Mouse (Mus musculus) neural tube, embryonic 12.5 days (tissue): ENCODE results near the gene Map2k1. TPM values are rescaled to one million over a fixed set of nuclear protein-coding genes. Genes with fewer than 3 reads are reported as not detected.

ENCODE experiments used
- ATAC-seq: fragments of 200-750 bp; cut with Nextera tagmentation; 2 replicates; pipeline ENCODE4 v1.8.0; 2017; ENCODE audit warnings: low read depth, mild to moderate bottlenecking, moderate TSS enrichment, moderate library complexity; ENCODE audit not compliant: low FRiP score
- H3K27ac ChIP-seq: fragments of 300-500 bp; sonication (generic); 2 replicates; pipeline ENCODE4 v1.5.1; 2016
- H3K27me3 ChIP-seq: fragments of 300-500 bp; sonication (generic); replicated peaks from 2 replicates; pipeline ENCODE4 v1.6.1; 2016; ENCODE audit warnings: mild to moderate bottlenecking
- H3K36me3 ChIP-seq: fragments of 300-500 bp; sonication (generic); 2 replicates; pipeline ENCODE4 v1.6.1; 2016; ENCODE audit warnings: mild to moderate bottlenecking
- H3K4me1 ChIP-seq: fragments of 300-500 bp; sonication (generic); 2 replicates; pipeline ENCODE4 v1.6.1; 2016
- H3K4me2 ChIP-seq: fragments of 300-500 bp; sonication (generic); replicated peaks from 2 replicates; pipeline ENCODE4 v1.6.1; 2016; ENCODE audit warnings: mild to moderate bottlenecking
- H3K4me3 ChIP-seq: fragments of 300-500 bp; sonication (generic); 2 replicates; pipeline ENCODE4 v1.5.1; 2016
- H3K9ac ChIP-seq: fragments of 300-500 bp; sonication (generic); 2 replicates; pipeline ENCODE4 v1.6.1; 2016; ENCODE audit warnings: mild to moderate bottlenecking
- H3K9me3 ChIP-seq: fragments of 300-500 bp; sonication (generic); 2 replicates; pipeline ENCODE4 v1.6.1; 2016; ENCODE audit warnings: mild to moderate bottlenecking
- WGBS: fragments of 180-500 bp; shearing (Covaris S2); methylation state at CpG from one replicate; pipeline ENCODE4 v1.1.7; 2016; 5-methylcytosine and 5-hydroxymethylcytosine counted together
- polyA plus RNA-seq: library from polyadenylated mRNA; unstranded; fragments of >200 nt; fragmentation: Nextera tagmentation; extraction: Ambion mirVana; gene quantifications from 2 replicates; pipeline ENCODE4 v1.2.1, GENCODE M21; 2016

Gene Map2k1
- polyA plus RNA-seq, 1 experiment from 2014 or later, result 64.1 TPM

DNA sequence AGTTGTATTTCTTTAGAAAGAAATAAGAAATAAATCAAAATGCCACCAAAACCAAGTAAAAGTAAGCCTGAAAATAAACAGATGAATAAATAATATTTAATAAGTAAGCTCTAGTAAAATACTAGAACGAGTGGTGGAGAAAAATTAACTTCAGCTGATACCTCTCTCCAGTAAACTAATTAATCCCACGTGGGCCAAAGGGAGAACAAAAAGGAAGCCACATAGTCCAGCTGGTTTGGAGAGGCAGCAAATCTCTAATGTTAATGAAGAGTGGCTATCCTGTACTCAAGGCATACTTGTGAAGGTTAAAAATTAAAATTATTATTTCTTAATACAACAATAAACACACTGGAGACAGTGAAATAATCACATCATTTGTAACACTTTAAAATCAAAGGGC lies 13.3 kb downstream of the Map2k1 start:
- Histone ChIP-seq H3K36me3 (no peaks in the 10 kb centered on the region), H3K27ac (no peak overlapping the region), H3K9me3 (no peaks in the 10 kb centered on the region), H3K27me3 (no peaks in the 10 kb centered on the region), H3K4me1 (peaks cover 6% of the 10 kb centered on the region), H3K4me3 (no peak overlapping the region), H3K4me2 (peak overlapping the region; percentile 24; the same call in 1 of the 2 replicates), H3K9ac (no peak overlapping the region)
- no peak for ATAC-seq
- 51% methylated on average over 2 of the region's 2 CpGs for WGBS

GRCm38 (mm10) chr9:64236056-64236455 lies 17.4 kb downstream of the Map2k1 start:
- H3K36me3 ChIP-seq, result no peaks in the 10 kb centered on the region
- ATAC-seq, result no peak
- H3K9me3 ChIP-seq, result no peaks in the 10 kb centered on the region
- H3K4me3 ChIP-seq, result no peak overlapping the region
- no peak overlapping the region for H3K27ac ChIP-seq
- no peak overlapping the region for H3K9ac ChIP-seq
- 97% methylated on average over 7 of the region's 7 CpGs for WGBS
- no peaks in the 10 kb centered on the region for H3K27me3 ChIP-seq
- no peak overlapping the region for H3K4me2 ChIP-seq
- H3K4me1 ChIP-seq, result peaks cover 34% of the 10 kb centered on the region

DNA sequence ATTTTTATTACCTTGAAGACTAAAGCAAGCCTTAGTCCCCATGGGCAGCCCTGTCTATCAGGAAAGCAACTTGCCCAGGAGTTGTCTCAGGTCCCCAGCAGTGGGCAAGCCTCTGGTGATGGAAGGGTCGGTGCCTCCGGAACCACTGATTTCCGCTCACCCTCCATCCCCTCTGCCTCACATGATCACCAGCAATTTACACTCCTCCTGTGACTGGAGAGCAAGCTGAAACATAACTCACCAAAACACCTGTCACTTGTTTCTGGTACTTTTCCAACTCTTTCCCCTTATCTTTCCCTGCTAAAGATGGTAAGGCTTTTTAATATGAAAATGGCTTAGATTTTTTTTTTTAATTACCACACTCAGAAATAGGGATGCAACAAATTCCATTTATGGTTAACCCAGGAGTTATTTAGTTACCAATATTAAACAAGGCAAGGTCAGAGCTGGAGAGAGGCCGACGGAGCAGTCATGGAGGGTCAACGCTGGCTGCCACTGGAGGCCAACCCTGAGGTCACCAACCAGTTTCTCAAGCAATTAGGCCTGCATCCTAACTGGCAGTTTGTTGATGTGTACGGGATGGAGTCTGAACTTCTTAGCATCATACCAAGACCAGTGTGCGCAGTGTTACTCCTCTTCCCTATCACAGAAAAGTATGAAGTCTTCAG lies 18.5 kb downstream of the Map2k1 start, which contains the start of gene Uchl4:
Gene Uchl4, plus strand, starts transcription at position 434 of the 668 bp plus-strand sequence.
- Histone ChIP-seq H3K4me2 (no peak within 1 kb of the TSS), H3K36me3 (no peaks in the 10 kb centered on the region), H3K27me3 (no peaks in the 10 kb centered on the region), H3K4me3 (no peak within 1 kb of the TSS), H3K9ac (no peak within 1 kb of the TSS), H3K4me1 (peaks cover 28% of the 10 kb centered on the region), H3K9me3 (no peaks in the 10 kb centered on the region), H3K27ac (no peak within 1 kb of the TSS)
- WGBS, result 89% methylated on average over 8 of the region's 8 CpGs
- ATAC-seq, result no peak

- no peaks in the 10 kb centered on the region for H3K27me3 ChIP-seq
- no peak for ATAC-seq
- no peaks in the 10 kb centered on the region for H3K36me3 ChIP-seq
- no peaks in the 10 kb centered on the region for H3K9me3 ChIP-seq
- no peak overlapping the region for H3K4me2 ChIP-seq
- H3K9ac ChIP-seq, result no peak overlapping the region
- 29% methylated on average over 5 of the region's 5 CpGs for WGBS
- H3K4me3 ChIP-seq, result no peak overlapping the region
- H3K27ac ChIP-seq, result no peak overlapping the region; the same call in 1 of the 2 replicates
- peaks cover 37% of the 10 kb centered on the region for H3K4me1 ChIP-seq
Measured at GRCm38 (mm10) chr9:64233656-64234055, 19.8 kb downstream of the Map2k1 start.

- no peak overlapping the region for H3K9ac ChIP-seq
- no peak overlapping the region for H3K27ac ChIP-seq
- ATAC-seq, result no peak
- peaks cover 37% of the 10 kb centered on the region for H3K4me1 ChIP-seq
- no peak overlapping the region for H3K4me2 ChIP-seq
- H3K4me3 ChIP-seq, result no peak overlapping the region
- H3K36me3 ChIP-seq, result no peaks in the 10 kb centered on the region
- no peaks in the 10 kb centered on the region for H3K27me3 ChIP-seq
- WGBS, result 55% methylated on average over 9 of the region's 9 CpGs
- H3K9me3 ChIP-seq, result no peaks in the 10 kb centered on the region
Measured at GRCm38 (mm10) chr9:64232257-64232957, 21.0 kb downstream of the Map2k1 start.

DNA sequence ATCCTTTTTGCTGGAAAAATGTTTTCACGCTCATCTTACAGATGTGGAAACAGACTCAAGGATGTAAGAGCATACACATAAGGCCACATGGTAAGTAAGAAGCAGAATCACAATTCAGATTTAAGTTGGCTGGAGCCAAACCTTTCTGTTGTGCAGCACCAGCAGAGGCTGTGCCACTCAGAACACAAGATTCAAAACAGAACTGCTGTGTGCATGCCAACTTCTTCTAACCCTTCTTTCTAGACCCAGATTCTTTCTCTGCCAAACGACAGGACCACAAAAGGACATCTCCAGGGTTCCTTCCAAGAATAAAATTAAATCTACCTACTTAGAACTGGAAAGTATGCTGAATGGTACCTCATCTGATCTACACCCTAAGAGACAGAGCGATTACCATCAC lies 21.8 kb downstream of the Map2k1 start:
- ATAC-seq, result no peak
- no peaks in the 10 kb centered on the region for H3K9me3 ChIP-seq
- H3K27me3 ChIP-seq, result no peaks in the 10 kb centered on the region
- H3K4me1 ChIP-seq, result peaks cover 37% of the 10 kb centered on the region
- H3K9ac ChIP-seq, result no peak overlapping the region
- H3K4me2 ChIP-seq, result no peak overlapping the region
- no peak overlapping the region for H3K27ac ChIP-seq
- 84% methylated on average over 3 of the region's 3 CpGs for WGBS
- no peaks in the 10 kb centered on the region for H3K36me3 ChIP-seq
- H3K4me3 ChIP-seq, result no peak overlapping the region

DNA sequence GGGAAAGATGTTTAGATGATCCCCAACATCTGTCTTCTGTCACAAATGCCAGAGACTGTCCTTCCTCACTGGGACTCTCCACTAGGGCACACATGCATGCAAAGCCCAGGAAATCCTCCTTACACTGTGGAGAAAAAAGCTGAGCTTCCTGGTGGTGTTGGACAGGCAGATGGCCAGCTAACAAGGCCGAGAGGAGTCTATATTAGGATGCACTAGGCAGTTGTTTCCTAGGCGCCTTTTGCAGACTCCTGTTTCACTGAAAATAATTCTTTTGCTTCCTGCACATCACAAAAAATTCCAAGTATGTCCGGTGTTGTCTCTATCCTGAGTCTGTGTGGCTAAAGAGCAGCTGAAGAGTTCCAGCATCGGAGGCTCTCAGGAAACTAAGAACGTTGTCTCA lies 22.3 kb downstream of the Map2k1 start:
- no peaks in the 10 kb centered on the region for H3K27me3 ChIP-seq
- no peak overlapping the region for H3K4me2 ChIP-seq
- 83% methylated on average over 5 of the region's 5 CpGs for WGBS
- H3K9me3 ChIP-seq, result no peaks in the 10 kb centered on the region
- no peak overlapping the region for H3K4me3 ChIP-seq
- ATAC-seq, result no peak
- H3K27ac ChIP-seq, result no peak overlapping the region
- H3K36me3 ChIP-seq, result no peaks in the 10 kb centered on the region
- H3K9ac ChIP-seq, result no peak overlapping the region
- H3K4me1 ChIP-seq, result peaks cover 37% of the 10 kb centered on the region

- no peak overlapping the region for H3K4me3 ChIP-seq
- H3K27ac ChIP-seq, result no peak overlapping the region
- no peaks in the 10 kb centered on the region for H3K36me3 ChIP-seq
- ATAC-seq, result no peak
- no peaks in the 10 kb centered on the region for H3K27me3 ChIP-seq
- no peak overlapping the region for H3K9ac ChIP-seq
- no peak overlapping the region for H3K4me2 ChIP-seq
- H3K4me1 ChIP-seq, result peaks cover 29% of the 10 kb centered on the region
- no peaks in the 10 kb centered on the region for H3K9me3 ChIP-seq
Measured at GRCm38 (mm10) chr9:64228972-64229371, 24.5 kb downstream of the Map2k1 start.

- 90% methylated on average over 12 of the region's 12 CpGs for WGBS
- H3K9ac ChIP-seq, result no peak overlapping the region
Measured at GRCm38 (mm10) chr9:64227736-64228135, 25.7 kb downstream of the Map2k1 start.

DNA sequence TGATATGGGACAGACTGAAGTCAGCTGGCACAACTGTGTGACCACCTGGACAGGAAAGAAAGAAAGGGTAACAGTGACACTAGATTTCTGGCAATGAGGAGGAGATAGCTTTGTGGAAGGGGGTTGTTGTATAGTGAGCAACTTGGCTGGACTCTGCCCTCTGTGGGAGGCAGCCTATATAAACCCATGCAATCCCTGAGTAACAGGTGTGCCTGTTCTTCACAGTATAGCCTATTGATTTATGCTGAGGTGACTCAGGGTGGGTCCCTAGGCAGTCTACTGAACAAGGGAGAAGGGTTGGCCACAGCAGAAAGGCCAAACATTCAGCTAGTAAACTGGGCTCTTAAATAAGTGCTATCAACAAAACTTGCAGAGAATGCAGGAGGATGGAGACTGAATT lies 27.6 kb downstream of the Map2k1 start:
- Histone ChIP-seq H3K27me3 (no peaks in the 10 kb centered on the region), H3K36me3 (no peaks in the 10 kb centered on the region), H3K9ac (no peak overlapping the region), H3K27ac (no peak overlapping the region), H3K4me2 (no peak overlapping the region), H3K4me1 (peaks cover 9% of the 10 kb centered on the region; the same call in 1 of the 2 replicates), H3K9me3 (no peaks in the 10 kb centered on the region), H3K4me3 (no peak overlapping the region)
- ATAC-seq, result no peak

More at GRCm38 (mm10) chr9:64227736-64228135, 25.7 kb downstream of the Map2k1 start:
- Histone ChIP-seq H3K36me3 (no peaks in the 10 kb centered on the region), H3K27me3 (no peaks in the 10 kb centered on the region), H3K4me1 (peaks cover 23% of the 10 kb centered on the region), H3K27ac (no peak overlapping the region), H3K4me3 (no peak overlapping the region), H3K9me3 (no peaks in the 10 kb centered on the region), H3K4me2 (no peak overlapping the region)
- no peak for ATAC-seq

GRCm38 (mm10) chr9:64222098-64222497 lies 31.3 kb downstream of the Map2k1 start:
- WGBS, result 57% methylated on average over 2 of the region's 2 CpGs
- Histone ChIP-seq H3K27ac (no peak overlapping the region), H3K9ac (no peak overlapping the region), H3K4me3 (no peak overlapping the region), H3K9me3 (no peaks in the 10 kb centered on the region), H3K4me1 (peaks cover 3% of the 10 kb centered on the region; the same call in 1 of the 2 replicates), H3K27me3 (no peaks in the 10 kb centered on the region), H3K4me2 (no peak overlapping the region), H3K36me3 (no peaks in the 10 kb centered on the region)
- no peak for ATAC-seq

GRCm38 (mm10) chr9:64221480-64221879 lies 32.0 kb downstream of the Map2k1 start:
- peaks cover 3% of the 10 kb centered on the region; the same call in 1 of the 2 replicates for H3K4me1 ChIP-seq
- H3K27me3 ChIP-seq, result no peaks in the 10 kb centered on the region
- no peaks in the 10 kb centered on the region for H3K36me3 ChIP-seq
- H3K27ac ChIP-seq, result no peak overlapping the region
- H3K4me2 ChIP-seq, result no peak overlapping the region
- no peak overlapping the region for H3K4me3 ChIP-seq
- no peaks in the 10 kb centered on the region for H3K9me3 ChIP-seq
- H3K9ac ChIP-seq, result no peak overlapping the region
- 82% methylated on average over 4 of the region's 4 CpGs for WGBS
- ATAC-seq, result no peak

GRCm38 (mm10) chr9:64220603-64221002 lies 32.8 kb downstream of the Map2k1 start:
- Histone ChIP-seq H3K27me3 (no peaks in the 10 kb centered on the region), H3K36me3 (no peaks in the 10 kb centered on the region), H3K9me3 (no peaks in the 10 kb centered on the region), H3K4me2 (no peak overlapping the region), H3K4me3 (no peak overlapping the region), H3K27ac (no peak overlapping the region), H3K4me1 (peaks cover 3% of the 10 kb centered on the region; the same call in 1 of the 2 replicates), H3K9ac (no peak overlapping the region)
- no peak for ATAC-seq
- WGBS, result 25% methylated on average over 1 of the region's 1 CpGs
